Mouse (Mus musculus): ENCODE results near the gene Prdm9. TPM values are rescaled to one million over a fixed set of nuclear protein-coding genes. Genes with fewer than 3 reads are reported as not detected.

The Prdm9 gene
- total RNA-seq (2023): 10.5 TPM

DNA sequence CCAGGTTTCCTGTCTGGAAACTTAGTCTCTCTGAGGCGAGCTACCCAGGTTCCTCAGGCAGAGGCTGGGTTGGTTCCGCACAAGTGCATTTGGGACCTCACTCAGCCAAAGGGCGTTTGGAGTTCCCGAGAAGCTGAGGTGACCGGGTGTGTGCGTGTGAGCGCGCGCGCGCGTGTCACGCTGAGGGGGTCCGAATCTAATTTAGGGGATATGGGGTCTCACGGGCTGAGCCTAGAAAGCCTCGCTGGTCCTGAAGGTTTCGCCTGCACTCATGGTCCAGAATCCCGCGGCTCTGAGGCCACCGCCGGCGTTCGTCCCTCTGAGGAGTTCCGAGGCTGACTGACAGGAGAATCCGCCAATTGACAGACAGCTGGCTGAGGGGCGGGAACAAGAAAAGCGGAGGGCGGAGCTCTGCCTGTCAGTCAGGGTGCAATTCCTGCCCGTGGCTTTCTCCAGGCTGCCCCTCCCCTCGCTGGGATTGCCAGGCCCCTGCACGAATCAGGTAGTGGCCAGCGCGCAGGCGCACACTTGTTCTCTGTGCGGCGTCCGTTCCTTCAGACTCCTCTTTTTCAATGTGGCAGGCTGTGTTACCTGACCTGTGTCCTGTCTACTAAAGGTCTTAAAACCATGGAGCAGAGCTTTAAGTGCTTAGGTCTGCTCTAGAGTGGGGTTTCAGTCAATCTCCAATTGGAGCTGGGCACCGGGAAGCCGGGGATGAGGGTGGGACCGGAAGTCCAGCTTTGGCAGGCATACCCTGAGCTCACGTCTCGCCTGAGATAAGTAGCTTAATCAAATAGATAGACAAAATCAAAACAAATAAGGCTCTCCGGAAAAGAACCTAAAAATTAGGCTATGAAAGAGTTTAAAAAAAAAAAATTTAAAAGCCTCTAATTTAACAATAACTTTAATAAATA, at the start of gene Prdm9:
TSS of gene Prdm9 (minus strand) at position 341 of the 914 bp plus-strand sequence.

GRCm38 (mm10) chr17:15526986-15527810, 37.0 kb downstream of the Prdm9 start, which contains the start of gene Pdcd2:
TSS of gene Pdcd2 (minus strand) at chr17:15527301.

GRCm38 (mm10) chr17:15499656-15500394, 64.3 kb downstream of the Prdm9 start, which contains the start of the genes Psmb1 and Tbp:
TSS of gene Psmb1 (minus strand) at chr17:15499751.
TSS of gene Tbp (plus strand) at chr17:15499888.

Other genes starting within 250 kb of the Prdm9 start
- gene Dll1, start 187.5 kb downstream of the Prdm9 start, total RNA-seq (2023): 0.80 TPM
- gene Fam120b, start 168.2 kb downstream of the Prdm9 start, total RNA-seq (2023): 36.1 TPM
- 124 TPM for gene Psmb1, start 64.6 kb downstream of the Prdm9 start, total RNA-seq (2023)
- gene Tbp, start 64.5 kb downstream of the Prdm9 start, total RNA-seq (2023): 49.7 TPM
- gene Pdcd2, start 37.1 kb downstream of the Prdm9 start, total RNA-seq (2023): 49.3 TPM
- 135 TPM for gene Chd1, start 140.6 kb upstream of the Prdm9 start, total RNA-seq (2023)